Mouse (Mus musculus): ENCODE measurements around the gene Adarb1. TPM values are rescaled to one million over a fixed set of nuclear protein-coding genes. Genes with fewer than 3 reads are reported as not detected.

Adarb1 gene
- polyA plus RNA-seq, 1 experiment from 2014 or later, result 49.1 TPM

DNA sequence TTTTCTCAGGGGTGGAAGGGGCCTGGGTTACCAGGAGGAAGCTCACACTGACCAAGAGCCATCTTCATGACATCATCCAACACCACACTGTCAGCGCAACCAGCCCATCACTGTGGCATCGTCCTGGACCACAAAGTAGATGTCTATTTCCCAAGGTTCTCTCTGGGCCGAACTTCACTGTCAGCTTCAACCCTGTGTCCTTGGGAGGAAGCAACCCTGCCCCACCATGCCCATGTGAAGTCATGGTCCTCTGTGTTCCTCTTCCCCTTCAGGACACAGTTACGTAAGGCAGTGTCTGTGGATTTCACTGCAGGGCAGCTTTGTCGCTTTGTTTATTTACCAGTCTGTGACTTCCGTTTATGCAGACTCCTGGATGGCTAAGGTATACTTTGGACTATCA, 27.0 kb downstream of the Adarb1 start:
- no peak overlapping the region for H3K4me2 ChIP-seq
- no peak for TF ChIP-seq CTCF (IDR thresholded peaks at IDR 0.05; ENCODE audit: low read depth)
- H3K4me1 ChIP-seq (ENCODE audit: insufficient read depth), result no peaks in the 10 kb centered on the region
- ATAC-seq (ENCODE audit: insufficient read depth) (no peak), DNase-seq (no peak)
- H3K9me3 ChIP-seq (ENCODE audit: low read depth, low read length), result no peaks in the 10 kb centered on the region
- H3K4me3 ChIP-seq (ENCODE audit: low read depth, low read length), result no peak overlapping the region
- no peak overlapping the region for H3K9ac ChIP-seq
- H3K27ac ChIP-seq (ENCODE audit: low read depth), result no peak overlapping the region
- no peaks in the 10 kb centered on the region for H3K36me3 ChIP-seq (ENCODE audit: insufficient read depth)
- 82% methylated on average over 6 of the region's 6 CpGs for WGBS
- no peaks in the 10 kb centered on the region for H3K27me3 ChIP-seq (ENCODE audit: insufficient read depth, low read length)

DNA sequence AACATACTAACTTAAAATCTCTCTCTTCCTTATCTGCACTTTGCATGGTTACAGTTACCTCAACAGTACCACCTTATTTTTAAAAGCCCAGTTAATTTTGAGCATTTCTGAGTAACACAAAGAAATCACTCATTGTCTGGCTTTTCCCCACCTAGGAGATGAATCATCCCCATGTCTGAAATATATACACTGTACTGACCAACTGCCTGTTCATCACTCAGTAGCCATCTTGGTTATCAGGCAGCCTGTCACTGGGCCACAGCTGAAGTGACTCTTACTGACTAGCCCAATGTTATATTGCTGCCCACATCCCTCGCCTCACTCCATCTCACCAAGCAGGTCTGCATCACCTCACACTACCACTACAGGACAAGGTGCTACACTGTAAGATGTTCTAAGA, 30.5 kb downstream of the Adarb1 start:
- Histone ChIP-seq H3K4me3 (ENCODE audit: low read depth, low read length) (no peak overlapping the region), H3K9me3 (ENCODE audit: low read depth, low read length) (no peaks in the 10 kb centered on the region), H3K36me3 (ENCODE audit: insufficient read depth) (no peaks in the 10 kb centered on the region), H3K27me3 (ENCODE audit: insufficient read depth, low read length) (no peaks in the 10 kb centered on the region), H3K9ac (no peak overlapping the region), H3K27ac (ENCODE audit: low read depth) (no peak overlapping the region), H3K4me2 (no peak overlapping the region), H3K4me1 (ENCODE audit: insufficient read depth) (no peaks in the 10 kb centered on the region)
- DNase-seq, result no peak
- TF ChIP-seq CTCF (IDR thresholded peaks at IDR 0.05; ENCODE audit: low read depth), result no peak
- ATAC-seq (ENCODE audit: insufficient read depth), result no peak
- 87% methylated on average over 1 of the region's 1 CpGs for WGBS

- no peaks in the 10 kb centered on the region for H3K27me3 ChIP-seq (ENCODE audit: insufficient read depth, low read length)
- no peaks in the 10 kb centered on the region for H3K4me1 ChIP-seq (ENCODE audit: insufficient read depth)
- no peak overlapping the region for H3K4me3 ChIP-seq (ENCODE audit: low read depth, low read length)
- H3K4me2 ChIP-seq, result no peak overlapping the region
- DNase-seq (no peak), ATAC-seq (ENCODE audit: insufficient read depth) (no peak)
- no peaks in the 10 kb centered on the region for H3K9me3 ChIP-seq (ENCODE audit: low read depth, low read length)
- H3K27ac ChIP-seq (ENCODE audit: low read depth), result no peak overlapping the region
- WGBS, result 70% methylated on average over 4 of the region's 4 CpGs
- H3K36me3 ChIP-seq (ENCODE audit: insufficient read depth), result no peaks in the 10 kb centered on the region
- no peak overlapping the region for H3K9ac ChIP-seq
- TF ChIP-seq CTCF (IDR thresholded peaks at IDR 0.05; ENCODE audit: low read depth), result no peak
Observed at GRCm38 (mm10) chr10:77385731-77386130, 32.3 kb downstream of the Adarb1 start.

DNA sequence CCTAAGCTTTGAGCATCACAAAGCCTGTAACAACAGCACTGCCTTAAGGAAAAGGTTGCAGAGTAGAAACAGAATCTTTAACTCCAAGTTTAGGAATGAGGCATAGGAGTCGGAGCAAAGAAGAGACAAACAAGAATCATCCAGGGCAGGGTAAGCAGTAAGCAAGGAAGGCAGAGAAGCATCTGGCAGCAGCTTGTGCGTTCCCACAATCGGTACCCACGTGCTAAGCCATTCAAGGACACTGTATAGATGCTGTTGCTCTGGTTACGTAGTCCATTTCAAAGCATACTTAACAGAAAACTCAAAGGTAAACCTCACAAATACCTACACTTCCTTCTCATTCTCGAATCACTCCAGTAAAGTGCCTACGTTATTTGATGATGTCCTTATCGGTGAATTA, 35.0 kb downstream of the Adarb1 start:
- TF ChIP-seq CTCF (IDR thresholded peaks at IDR 0.05; ENCODE audit: low read depth), result no peak
- DNase-seq, result no peak
- WGBS, result 76% methylated on average over 8 of the region's 8 CpGs
- Histone ChIP-seq H3K27me3 (ENCODE audit: insufficient read depth, low read length) (no peaks in the 10 kb centered on the region), H3K4me1 (ENCODE audit: insufficient read depth) (no peaks in the 10 kb centered on the region), H3K9ac (no peak overlapping the region), H3K9me3 (ENCODE audit: low read depth, low read length) (no peaks in the 10 kb centered on the region), H3K4me3 (ENCODE audit: low read depth, low read length) (no peak overlapping the region), H3K36me3 (ENCODE audit: insufficient read depth) (no peaks in the 10 kb centered on the region), H3K4me2 (no peak overlapping the region), H3K27ac (ENCODE audit: low read depth) (no peak overlapping the region)
- no peak for ATAC-seq (ENCODE audit: insufficient read depth)

GRCm38 (mm10) chr10:77381191-77381590, 36.9 kb downstream of the Adarb1 start:
- no peaks in the 10 kb centered on the region for H3K36me3 ChIP-seq (ENCODE audit: insufficient read depth)
- H3K9me3 ChIP-seq (ENCODE audit: low read depth, low read length), result no peaks in the 10 kb centered on the region
- H3K9ac ChIP-seq, result no peak overlapping the region
- H3K4me2 ChIP-seq, result no peak overlapping the region
- no peak for DNase-seq
- no peaks in the 10 kb centered on the region for H3K27me3 ChIP-seq (ENCODE audit: insufficient read depth, low read length)
- ATAC-seq (ENCODE audit: insufficient read depth), result no peak
- no peak overlapping the region for H3K27ac ChIP-seq (ENCODE audit: low read depth)
- no peak for TF ChIP-seq CTCF (IDR thresholded peaks at IDR 0.05; ENCODE audit: low read depth)
- no peaks in the 10 kb centered on the region for H3K4me1 ChIP-seq (ENCODE audit: insufficient read depth)
- no peak overlapping the region for H3K4me3 ChIP-seq (ENCODE audit: low read depth, low read length)
- WGBS, result 41% methylated on average over 2 of the region's 2 CpGs

- no peak for ATAC-seq (ENCODE audit: insufficient read depth)
- Histone ChIP-seq H3K4me1 (ENCODE audit: insufficient read depth) (no peaks in the 10 kb centered on the region), H3K36me3 (ENCODE audit: insufficient read depth) (no peaks in the 10 kb centered on the region), H3K4me2 (no peak overlapping the region), H3K27ac (ENCODE audit: low read depth) (no peak overlapping the region), H3K27me3 (ENCODE audit: insufficient read depth, low read length) (no peaks in the 10 kb centered on the region), H3K9ac (no peak overlapping the region), H3K9me3 (ENCODE audit: low read depth, low read length) (no peaks in the 10 kb centered on the region), H3K4me3 (ENCODE audit: low read depth, low read length) (no peak overlapping the region)
- 63% methylated on average over 6 of the region's 6 CpGs for whole genome bisulfite sequencing
- no peak for DNase-seq
- TF ChIP-seq CTCF (IDR thresholded peaks at IDR 0.05; ENCODE audit: low read depth), result no peak
Observed at GRCm38 (mm10) chr10:77380716-77381115, 37.4 kb downstream of the Adarb1 start.

- TF ChIP-seq CTCF (IDR thresholded peaks at IDR 0.05; ENCODE audit: low read depth), result no peak
- no peaks in the 10 kb centered on the region for H3K9me3 ChIP-seq (ENCODE audit: low read depth, low read length)
- no peaks in the 10 kb centered on the region for H3K27me3 ChIP-seq (ENCODE audit: insufficient read depth, low read length)
- ATAC-seq (ENCODE audit: insufficient read depth) (no peak), DNase-seq (no peak)
- WGBS, result 90% methylated on average over 4 of the region's 4 CpGs
- H3K4me3 ChIP-seq (ENCODE audit: low read depth, low read length), result no peak overlapping the region
- H3K4me2 ChIP-seq, result no peak overlapping the region
- no peak overlapping the region for H3K9ac ChIP-seq
- H3K27ac ChIP-seq (ENCODE audit: low read depth), result no peak overlapping the region
- no peaks in the 10 kb centered on the region for H3K36me3 ChIP-seq (ENCODE audit: insufficient read depth)
- H3K4me1 ChIP-seq (ENCODE audit: insufficient read depth), result no peaks in the 10 kb centered on the region
Observed at GRCm38 (mm10) chr10:77379199-77379598, 38.9 kb downstream of the Adarb1 start.

GRCm38 (mm10) chr10:77376056-77376455, 42.0 kb downstream of the Adarb1 start:
- DNase-seq (no peak), ATAC-seq (ENCODE audit: insufficient read depth) (no peak)
- H3K27me3 ChIP-seq (ENCODE audit: insufficient read depth, low read length), result no peaks in the 10 kb centered on the region
- H3K4me1 ChIP-seq (ENCODE audit: insufficient read depth), result no peaks in the 10 kb centered on the region
- H3K36me3 ChIP-seq (ENCODE audit: insufficient read depth), result no peaks in the 10 kb centered on the region
- H3K4me2 ChIP-seq, result no peak overlapping the region
- no peaks in the 10 kb centered on the region for H3K9me3 ChIP-seq (ENCODE audit: low read depth, low read length)
- H3K9ac ChIP-seq, result no peak overlapping the region
- WGBS, result 81% methylated on average over 1 of the region's 1 CpGs
- H3K4me3 ChIP-seq (ENCODE audit: low read depth, low read length), result no peak overlapping the region
- TF ChIP-seq CTCF (IDR thresholded peaks at IDR 0.05; ENCODE audit: low read depth), result no peak
- H3K27ac ChIP-seq (ENCODE audit: low read depth), result no peak overlapping the region

All from lung, embryonic 14.5 days (tissue).